Mouse (Mus musculus): Measurements from ENCODE around the gene Col12a1. TPM values are rescaled to one million over a fixed set of nuclear protein-coding genes. Genes with fewer than 3 reads are reported as not detected.
"Not testable (repeated sequence)": the region's sequence is repeated elsewhere in the genome, so short reads cannot be mapped to it uniquely, and the experiment has no call there.

Gene Col12a1
- polyA plus RNA-seq, 1 experiment from 2014 or later = 12.5 TPM

DNA sequence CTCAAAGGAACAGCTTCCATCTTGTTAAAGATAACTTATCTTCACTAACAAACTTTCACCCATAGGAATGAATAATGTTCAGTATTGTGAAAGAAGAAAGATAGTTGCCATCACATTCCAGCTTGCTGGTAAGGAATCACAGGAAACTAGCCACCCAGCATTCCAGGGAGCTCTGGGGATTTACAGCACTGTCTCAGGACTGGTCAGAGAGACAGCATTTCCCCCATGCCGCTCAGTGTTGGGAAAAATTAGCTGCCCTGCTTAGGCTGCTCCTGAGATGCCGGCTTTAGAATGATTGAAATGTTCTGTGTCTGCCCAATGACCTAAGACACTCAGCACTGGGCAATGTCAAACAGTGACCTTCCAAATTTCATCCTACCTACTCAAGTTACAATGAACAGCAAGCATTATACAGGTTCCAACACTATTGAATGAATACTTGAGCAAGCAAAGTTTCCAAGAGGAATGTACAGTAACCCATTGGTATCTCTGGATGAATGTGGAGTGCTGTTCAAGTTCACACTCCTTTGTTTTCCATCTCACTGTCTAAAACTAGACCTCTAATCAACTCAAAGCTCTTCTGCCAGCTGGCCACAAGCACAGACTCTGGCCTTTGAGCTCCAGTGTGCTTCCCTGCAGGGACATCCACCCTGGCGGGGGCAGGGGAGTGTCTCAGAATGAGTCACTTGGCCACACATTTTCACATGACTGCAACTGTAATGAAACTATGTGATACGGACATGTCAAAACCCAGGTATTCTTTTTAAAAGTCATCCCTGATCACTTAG, 38.0 kb downstream of the Col12a1 start:
- no peak for DNase-seq (ENCODE audit: low spot score)
- 76% methylated on average over 4 of the region's 4 CpGs for WGBS
- Histone ChIP-seq H3K9ac (ENCODE audit: low read length) (no peak overlapping the region), H3K27ac (ENCODE audit: low read depth, low read length) (no peak overlapping the region), H3K9me3 (ENCODE audit: control insufficient read depth, low read length) (no peaks in the 10 kb centered on the region), H3K36me3 (ENCODE audit: control insufficient read depth, insufficient read depth, low read length) (no peaks in the 10 kb centered on the region), H3K4me1 (replicated peaks; ENCODE audit: control insufficient read depth, insufficient read depth, low read length) (no peaks in the 10 kb centered on the region), H3K4me2 (ENCODE audit: low read depth, low read length, severe bottlenecking) (no peak overlapping the region), H3K4me3 (ENCODE audit: low read depth, low read length) (no peak overlapping the region), H3K27me3 (ENCODE audit: control insufficient read depth, insufficient read depth, low read length) (no peaks in the 10 kb centered on the region)
- no peak for ATAC-seq (replicated peaks; ENCODE audit: low FRiP score)

- not testable (repeated sequence) for H3K4me2 ChIP-seq (ENCODE audit: low read depth, low read length, severe bottlenecking); ATAC-seq (replicated peaks; ENCODE audit: low FRiP score); H3K27me3 ChIP-seq (ENCODE audit: control insufficient read depth, insufficient read depth, low read length); H3K36me3 ChIP-seq (ENCODE audit: control insufficient read depth, insufficient read depth, low read length); H3K9ac ChIP-seq (ENCODE audit: low read length); DNase-seq (ENCODE audit: low spot score); H3K4me3 ChIP-seq (ENCODE audit: low read depth, low read length); H3K27ac ChIP-seq (ENCODE audit: low read depth, low read length); H3K4me1 ChIP-seq (replicated peaks; ENCODE audit: control insufficient read depth, insufficient read depth, low read length); H3K9me3 ChIP-seq (ENCODE audit: control insufficient read depth, low read length)
- 75% methylated on average over 1 of the region's 1 CpGs for WGBS
Observed at GRCm38 (mm10) chr9:79668806-79669205, 49.8 kb downstream of the Col12a1 start.

GRCm38 (mm10) chr9:79653327-79654150, 65.1 kb downstream of the Col12a1 start:
- WGBS = 84% methylated on average over 16 of the region's 16 CpGs
- Histone ChIP-seq H3K9ac (ENCODE audit: low read length) (no peak overlapping the region), H3K36me3 (ENCODE audit: control insufficient read depth, insufficient read depth, low read length) (no peaks in the 10 kb centered on the region), H3K4me3 (ENCODE audit: low read depth, low read length) (no peak overlapping the region), H3K27me3 (ENCODE audit: control insufficient read depth, insufficient read depth, low read length) (no peaks in the 10 kb centered on the region), H3K4me2 (ENCODE audit: low read depth, low read length, severe bottlenecking) (no peak overlapping the region), H3K9me3 (ENCODE audit: control insufficient read depth, low read length) (no peaks in the 10 kb centered on the region), H3K27ac (ENCODE audit: low read depth, low read length) (no peak overlapping the region), H3K4me1 (replicated peaks; ENCODE audit: control insufficient read depth, insufficient read depth, low read length) (no peaks in the 10 kb centered on the region)
- DNase-seq (ENCODE audit: low spot score) (no peak), ATAC-seq (replicated peaks; ENCODE audit: low FRiP score) (no peak)

DNA sequence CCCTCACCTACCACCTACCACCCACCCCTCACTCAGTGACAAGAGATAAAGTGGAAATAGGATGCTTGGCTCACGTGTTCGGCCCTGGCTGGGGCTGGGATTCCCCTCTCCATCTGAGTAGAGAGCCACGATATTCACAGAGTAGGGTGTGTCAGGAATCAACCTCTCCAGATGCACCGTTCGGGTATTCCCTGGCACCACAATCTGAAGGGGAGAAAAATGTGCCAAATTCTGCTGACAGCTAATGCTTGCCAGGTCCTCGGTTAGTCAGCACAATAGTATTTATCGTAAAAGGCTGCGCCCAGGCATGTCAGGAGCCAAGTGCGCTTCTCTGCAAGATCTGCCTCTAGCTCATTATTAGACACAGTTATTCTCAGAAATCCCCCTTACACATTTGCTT, 70.0 kb downstream of the Col12a1 start:
- Histone ChIP-seq H3K27ac (ENCODE audit: low read depth, low read length) (no peak overlapping the region), H3K36me3 (ENCODE audit: control insufficient read depth, insufficient read depth, low read length) (no peaks in the 10 kb centered on the region), H3K27me3 (ENCODE audit: control insufficient read depth, insufficient read depth, low read length) (no peaks in the 10 kb centered on the region), H3K4me1 (replicated peaks; ENCODE audit: control insufficient read depth, insufficient read depth, low read length) (no peaks in the 10 kb centered on the region), H3K4me3 (ENCODE audit: low read depth, low read length) (no peak overlapping the region), H3K4me2 (ENCODE audit: low read depth, low read length, severe bottlenecking) (no peak overlapping the region), H3K9ac (ENCODE audit: low read length) (no peak overlapping the region), H3K9me3 (ENCODE audit: control insufficient read depth, low read length) (no peaks in the 10 kb centered on the region)
- ATAC-seq (replicated peaks; ENCODE audit: low FRiP score) = no peak
- 88% methylated on average over 9 of the region's 9 CpGs for WGBS
- no peak for DNase-seq (ENCODE audit: low spot score)

DNA sequence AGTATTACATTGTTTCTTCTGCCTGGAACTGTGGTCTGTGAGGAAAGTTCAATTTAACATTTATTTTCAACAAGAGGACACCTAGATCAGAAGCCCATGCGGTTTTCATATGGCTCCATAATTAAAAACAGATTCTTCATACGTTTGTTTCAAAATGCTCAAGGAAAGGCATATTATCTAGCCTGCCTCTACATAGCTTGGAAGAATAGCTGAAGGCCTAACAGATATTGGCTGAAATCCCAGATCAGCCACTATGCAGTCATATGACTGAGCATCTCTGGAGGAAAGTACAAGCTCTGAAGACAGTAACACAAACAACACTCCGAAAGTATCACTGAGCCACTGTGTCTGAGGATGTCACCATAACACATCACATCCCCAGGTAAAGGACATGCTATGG, 72.9 kb downstream of the Col12a1 start:
- Histone ChIP-seq H3K36me3 (ENCODE audit: control insufficient read depth, insufficient read depth, low read length) (no peaks in the 10 kb centered on the region), H3K9ac (ENCODE audit: low read length) (no peak overlapping the region), H3K9me3 (ENCODE audit: control insufficient read depth, low read length) (no peaks in the 10 kb centered on the region), H3K4me1 (replicated peaks; ENCODE audit: control insufficient read depth, insufficient read depth, low read length) (no peaks in the 10 kb centered on the region), H3K27me3 (ENCODE audit: control insufficient read depth, insufficient read depth, low read length) (no peaks in the 10 kb centered on the region), H3K4me3 (ENCODE audit: low read depth, low read length) (no peak overlapping the region), H3K27ac (ENCODE audit: low read depth, low read length) (no peak overlapping the region), H3K4me2 (ENCODE audit: low read depth, low read length, severe bottlenecking) (no peak overlapping the region)
- WGBS = 81% methylated on average over 3 of the region's 3 CpGs
- DNase-seq (ENCODE audit: low spot score) (no peak), ATAC-seq (replicated peaks; ENCODE audit: low FRiP score) (no peak)

- 81% methylated on average over 11 of the region's 11 CpGs for WGBS
- no peaks in the 10 kb centered on the region for H3K4me1 ChIP-seq (replicated peaks; ENCODE audit: control insufficient read depth, insufficient read depth, low read length)
- H3K4me2 ChIP-seq (ENCODE audit: low read depth, low read length, severe bottlenecking) = no peak overlapping the region
- no peaks in the 10 kb centered on the region for H3K9me3 ChIP-seq (ENCODE audit: control insufficient read depth, low read length)
- no peaks in the 10 kb centered on the region for H3K36me3 ChIP-seq (ENCODE audit: control insufficient read depth, insufficient read depth, low read length)
- DNase-seq (ENCODE audit: low spot score) (no peak), ATAC-seq (replicated peaks; ENCODE audit: low FRiP score) (no peak)
- no peak overlapping the region for H3K4me3 ChIP-seq (ENCODE audit: low read depth, low read length)
- no peak overlapping the region for H3K9ac ChIP-seq (ENCODE audit: low read length)
- H3K27ac ChIP-seq (ENCODE audit: low read depth, low read length) = no peak overlapping the region
- no peaks in the 10 kb centered on the region for H3K27me3 ChIP-seq (ENCODE audit: control insufficient read depth, insufficient read depth, low read length)
Observed at GRCm38 (mm10) chr9:79639430-79640090, 79.1 kb downstream of the Col12a1 start.

- no peak for ATAC-seq (replicated peaks; ENCODE audit: low FRiP score)
- no peaks in the 10 kb centered on the region for H3K36me3 ChIP-seq (ENCODE audit: control insufficient read depth, insufficient read depth, low read length)
- H3K4me1 ChIP-seq (replicated peaks; ENCODE audit: control insufficient read depth, insufficient read depth, low read length) = no peaks in the 10 kb centered on the region
- 80% methylated on average over 4 of the region's 4 CpGs for WGBS
- no peak overlapping the region for H3K4me3 ChIP-seq (ENCODE audit: low read depth, low read length)
- H3K4me2 ChIP-seq (ENCODE audit: low read depth, low read length, severe bottlenecking) = no peak overlapping the region
- no peak for DNase-seq (ENCODE audit: low spot score)
- no peak overlapping the region for H3K9ac ChIP-seq (ENCODE audit: low read length)
- H3K27ac ChIP-seq (ENCODE audit: low read depth, low read length) = no peak overlapping the region
- H3K27me3 ChIP-seq (ENCODE audit: control insufficient read depth, insufficient read depth, low read length) = no peaks in the 10 kb centered on the region
- H3K9me3 ChIP-seq (ENCODE audit: control insufficient read depth, low read length) = no peaks in the 10 kb centered on the region
Observed at GRCm38 (mm10) chr9:79637879-79638278, 80.8 kb downstream of the Col12a1 start.

DNA sequence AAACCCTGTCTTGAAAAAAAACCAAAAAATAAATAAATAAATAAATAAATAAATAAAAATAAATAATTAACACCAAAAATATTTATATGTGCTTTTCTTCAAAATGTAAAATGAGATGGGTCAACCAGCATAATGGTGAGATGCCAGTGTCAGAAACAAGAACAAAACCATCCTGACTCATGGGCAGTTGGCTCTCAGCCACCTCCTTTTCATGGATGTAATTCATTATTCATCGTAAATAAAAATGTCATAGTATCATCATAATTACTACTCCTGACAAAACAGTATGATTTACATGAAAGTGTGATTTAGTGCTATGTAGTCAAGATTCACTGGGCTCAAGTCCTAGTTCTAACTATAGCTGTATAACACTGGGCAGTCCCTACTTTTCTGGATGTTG, 84.6 kb downstream of the Col12a1 start:
- 88% methylated on average over 1 of the region's 1 CpGs for WGBS
- no peaks in the 10 kb centered on the region for H3K4me1 ChIP-seq (replicated peaks; ENCODE audit: control insufficient read depth, insufficient read depth, low read length)
- no peak overlapping the region for H3K4me2 ChIP-seq (ENCODE audit: low read depth, low read length, severe bottlenecking)
- DNase-seq (ENCODE audit: low spot score) (no peak), ATAC-seq (replicated peaks; ENCODE audit: low FRiP score) (no peak)
- H3K27ac ChIP-seq (ENCODE audit: low read depth, low read length) = no peak overlapping the region
- H3K36me3 ChIP-seq (ENCODE audit: control insufficient read depth, insufficient read depth, low read length) = no peaks in the 10 kb centered on the region
- H3K27me3 ChIP-seq (ENCODE audit: control insufficient read depth, insufficient read depth, low read length) = no peaks in the 10 kb centered on the region
- no peak overlapping the region for H3K4me3 ChIP-seq (ENCODE audit: low read depth, low read length)
- H3K9ac ChIP-seq (ENCODE audit: low read length) = no peak overlapping the region
- no peaks in the 10 kb centered on the region for H3K9me3 ChIP-seq (ENCODE audit: control insufficient read depth, low read length)
